Mouse (Mus musculus): ENCODE measurements around the gene Epha2. TPM values are rescaled to one million over a fixed set of nuclear protein-coding genes. Genes with fewer than 3 reads are reported as not detected.

The Epha2 gene
- total and polyA plus RNA-seq, 2 experiments from 2014 or later = 0.39 to 1.4 TPM

GRCm38 (mm10) chr4:141265979-141266637 lies 34.9 kb upstream of the Epha2 start:
- peak; percentile 51 for TF ChIP-seq CTCF (IDR thresholded peaks at IDR 0.05; ENCODE audit: low read depth)
- whole genome bisulfite sequencing = 89% methylated on average over 3 of the region's 3 CpGs
- H3K9ac ChIP-seq = no peak overlapping the region
- H3K4me3 ChIP-seq (ENCODE audit: low read depth, low read length) = no peak overlapping the region
- H3K4me2 ChIP-seq (ENCODE audit: low read depth) = no peak overlapping the region
- DNase-seq (no peak), ATAC-seq (no peak)
- no peak overlapping the region for H3K27ac ChIP-seq (ENCODE audit: low read depth, low read length)
- no peaks in the 10 kb centered on the region for H3K4me1 ChIP-seq (ENCODE audit: insufficient read depth)
- H3K9me3 ChIP-seq (ENCODE audit: low read length) = no peaks in the 10 kb centered on the region
- H3K36me3 ChIP-seq (ENCODE audit: insufficient read depth) = no peaks in the 10 kb centered on the region
- no peaks in the 10 kb centered on the region for H3K27me3 ChIP-seq (ENCODE audit: insufficient read depth, low read length)

DNA sequence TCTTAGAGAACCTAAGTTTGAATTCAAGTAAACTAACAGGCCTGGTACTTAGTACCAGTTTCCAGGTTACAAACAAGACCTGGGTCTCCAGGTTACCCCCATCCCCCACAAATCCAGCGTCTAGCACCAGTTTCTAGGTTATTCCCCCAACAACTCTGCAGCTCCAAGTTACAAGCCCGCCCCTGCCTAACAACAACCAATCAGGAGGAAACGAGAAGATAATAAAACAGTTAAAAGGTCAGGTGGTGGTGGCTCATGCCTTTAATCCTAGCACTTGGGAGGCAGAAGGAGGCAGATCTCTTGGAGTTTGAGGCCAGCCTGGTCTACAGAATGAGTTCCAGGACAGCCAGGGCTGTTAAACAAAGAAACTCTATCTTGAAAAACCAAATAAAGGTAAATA lies 33.8 kb upstream of the Epha2 start:
- Histone ChIP-seq H3K36me3 (ENCODE audit: insufficient read depth) (no peaks in the 10 kb centered on the region), H3K4me2 (ENCODE audit: low read depth) (no peak overlapping the region), H3K27me3 (ENCODE audit: insufficient read depth, low read length) (no peaks in the 10 kb centered on the region), H3K9me3 (ENCODE audit: low read length) (no peaks in the 10 kb centered on the region), H3K27ac (ENCODE audit: low read depth, low read length) (no peak overlapping the region), H3K4me3 (ENCODE audit: low read depth, low read length) (no peak overlapping the region), H3K4me1 (ENCODE audit: insufficient read depth) (no peaks in the 10 kb centered on the region), H3K9ac (no peak overlapping the region)
- DNase-seq = no peak
- no peak for TF ChIP-seq CTCF (IDR thresholded peaks at IDR 0.05; ENCODE audit: low read depth)
- no peak for ATAC-seq
- WGBS = 81% methylated on average over 3 of the region's 3 CpGs

DNA sequence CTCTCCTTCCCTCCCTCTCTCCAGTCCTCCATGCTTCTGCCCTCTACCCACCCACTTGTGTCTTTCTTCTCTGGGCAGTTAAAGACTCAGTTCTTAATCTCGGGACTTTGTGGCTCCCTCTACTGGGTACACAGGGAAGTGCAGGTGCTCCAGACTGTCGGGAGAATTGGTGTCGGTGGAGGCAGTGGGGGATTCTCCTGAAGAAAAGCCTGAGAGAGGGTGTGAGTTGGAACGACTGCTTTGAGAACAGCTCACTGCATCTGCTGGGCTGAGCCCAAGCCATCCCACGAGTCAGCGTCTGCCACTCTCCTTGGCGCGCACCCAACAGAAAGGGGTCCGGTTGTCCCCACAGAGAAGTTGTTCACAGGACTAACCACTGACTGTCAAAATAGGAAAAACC lies 33.2 kb upstream of the Epha2 start:
- ATAC-seq (peak; percentile 56), DNase-seq (peak; percentile 67)
- peak; percentile 75 for TF ChIP-seq CTCF (IDR thresholded peaks at IDR 0.05; ENCODE audit: low read depth)
- 30% methylated on average over 9 of the region's 9 CpGs for WGBS
- Histone ChIP-seq H3K27me3 (ENCODE audit: insufficient read depth, low read length) (no peaks in the 10 kb centered on the region), H3K9me3 (ENCODE audit: low read length) (no peaks in the 10 kb centered on the region), H3K27ac (ENCODE audit: low read depth, low read length) (no peak overlapping the region), H3K36me3 (ENCODE audit: insufficient read depth) (no peaks in the 10 kb centered on the region), H3K4me3 (ENCODE audit: low read depth, low read length) (no peak overlapping the region), H3K4me2 (ENCODE audit: low read depth) (no peak overlapping the region), H3K9ac (no peak overlapping the region), H3K4me1 (ENCODE audit: insufficient read depth) (no peaks in the 10 kb centered on the region)

DNA sequence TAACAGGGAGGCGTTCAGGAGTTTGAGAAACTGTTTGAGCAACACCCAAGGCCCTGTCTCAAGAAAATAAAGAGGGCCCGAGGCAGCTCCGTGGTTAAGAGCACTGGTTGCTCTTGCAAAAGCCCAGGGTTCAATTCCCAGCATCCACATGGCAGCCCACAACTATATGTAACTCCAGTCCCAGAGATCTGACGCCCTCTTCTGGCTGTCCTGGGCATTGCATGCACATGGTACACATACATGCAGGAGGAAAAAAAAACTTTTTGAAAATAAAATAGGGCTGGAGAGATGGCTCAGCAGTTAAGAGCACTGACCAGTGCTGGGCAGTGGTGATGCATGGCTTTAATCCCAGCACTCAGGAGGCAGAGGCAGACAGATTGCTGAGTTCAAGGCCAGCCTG lies 32.7 kb upstream of the Epha2 start:
- Histone ChIP-seq H3K9me3 (ENCODE audit: low read length) (no peaks in the 10 kb centered on the region), H3K4me2 (ENCODE audit: low read depth) (no peak overlapping the region), H3K4me3 (ENCODE audit: low read depth, low read length) (no peak overlapping the region), H3K4me1 (ENCODE audit: insufficient read depth) (no peaks in the 10 kb centered on the region), H3K36me3 (ENCODE audit: insufficient read depth) (no peaks in the 10 kb centered on the region), H3K9ac (no peak overlapping the region), H3K27me3 (ENCODE audit: insufficient read depth, low read length) (no peaks in the 10 kb centered on the region), H3K27ac (ENCODE audit: low read depth, low read length) (no peak overlapping the region)
- DNase-seq (no peak), ATAC-seq (no peak)
- WGBS = 83% methylated on average over 4 of the region's 4 CpGs
- TF ChIP-seq CTCF (IDR thresholded peaks at IDR 0.05; ENCODE audit: low read depth) = peak; percentile 27

DNA sequence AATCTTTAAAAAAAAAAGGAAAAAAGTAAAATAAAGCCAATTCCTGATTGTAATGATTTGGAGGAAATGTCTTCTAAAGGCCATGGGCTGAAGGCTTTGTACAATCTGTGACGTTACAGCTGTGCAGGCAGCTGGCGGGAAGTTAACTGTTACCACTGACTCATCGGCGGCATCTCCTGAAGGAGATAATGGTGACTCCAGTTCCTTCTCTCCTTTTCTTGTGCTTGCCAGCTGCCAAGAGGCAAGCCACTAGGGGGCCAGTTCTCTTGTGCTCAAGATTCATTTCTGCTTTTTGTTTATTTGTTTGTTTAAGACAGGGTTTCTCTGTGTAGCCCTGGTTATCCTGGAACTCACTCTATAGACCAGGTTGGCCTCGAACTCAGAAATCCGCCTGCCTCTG lies 32.0 kb upstream of the Epha2 start:
- no peak for ATAC-seq
- no peak overlapping the region for H3K9ac ChIP-seq
- no peaks in the 10 kb centered on the region for H3K36me3 ChIP-seq (ENCODE audit: insufficient read depth)
- TF ChIP-seq CTCF (IDR thresholded peaks at IDR 0.05; ENCODE audit: low read depth) = peak; percentile 49
- no peak overlapping the region for H3K27ac ChIP-seq (ENCODE audit: low read depth, low read length)
- H3K4me3 ChIP-seq (ENCODE audit: low read depth, low read length) = no peak overlapping the region
- H3K27me3 ChIP-seq (ENCODE audit: insufficient read depth, low read length) = no peaks in the 10 kb centered on the region
- no peaks in the 10 kb centered on the region for H3K9me3 ChIP-seq (ENCODE audit: low read length)
- no peak for DNase-seq
- WGBS = 80% methylated on average over 6 of the region's 6 CpGs
- H3K4me2 ChIP-seq (ENCODE audit: low read depth) = no peak overlapping the region
- no peaks in the 10 kb centered on the region for H3K4me1 ChIP-seq (ENCODE audit: insufficient read depth)

DNA sequence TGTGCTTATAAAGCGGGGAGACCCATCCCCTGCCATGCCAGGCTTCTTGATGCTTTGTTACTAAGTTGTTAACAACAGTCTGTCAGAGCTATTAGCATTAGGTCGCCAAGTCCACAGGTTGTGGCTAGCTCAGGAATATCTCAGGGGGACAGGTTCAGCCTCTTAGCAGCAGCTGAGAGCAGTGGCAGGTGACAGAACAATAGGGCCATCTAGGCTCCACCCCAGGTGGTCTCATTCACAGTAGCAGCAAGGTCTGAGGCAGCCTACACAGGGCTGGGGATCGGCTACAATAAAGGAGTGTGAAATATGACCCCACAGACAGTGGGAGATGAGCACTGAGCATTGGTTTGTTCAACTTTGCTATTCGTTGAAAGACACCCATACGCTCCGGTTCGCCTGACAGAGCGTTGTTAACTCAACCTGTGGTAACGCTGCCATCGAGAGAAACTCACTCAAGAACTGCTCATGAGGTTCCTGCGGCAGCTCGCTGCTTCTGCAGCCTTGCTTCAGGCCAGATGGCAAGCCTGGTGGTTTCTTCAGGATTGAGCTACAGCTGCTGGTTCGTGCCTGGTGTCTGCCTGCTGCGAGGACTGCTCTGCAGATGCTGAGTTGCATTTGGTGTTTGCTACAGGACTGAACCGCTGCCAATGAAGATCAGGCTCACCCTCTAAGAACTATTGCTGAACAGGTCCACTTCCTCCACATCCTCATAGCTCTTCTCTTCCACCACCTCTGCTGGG lies 30.7 kb upstream of the Epha2 start:
- no peak overlapping the region for H3K9ac ChIP-seq
- no peak overlapping the region for H3K4me2 ChIP-seq (ENCODE audit: low read depth)
- no peak overlapping the region for H3K4me3 ChIP-seq (ENCODE audit: low read depth, low read length)
- no peaks in the 10 kb centered on the region for H3K27me3 ChIP-seq (ENCODE audit: insufficient read depth, low read length)
- ATAC-seq = no peak
- WGBS = 59% methylated on average over 15 of the region's 15 CpGs
- no peak overlapping the region for H3K27ac ChIP-seq (ENCODE audit: low read depth, low read length)
- no peaks in the 10 kb centered on the region for H3K9me3 ChIP-seq (ENCODE audit: low read length)
- no peaks in the 10 kb centered on the region for H3K4me1 ChIP-seq (ENCODE audit: insufficient read depth)
- TF ChIP-seq CTCF (IDR thresholded peaks at IDR 0.05; ENCODE audit: low read depth) = no peak
- no peaks in the 10 kb centered on the region for H3K36me3 ChIP-seq (ENCODE audit: insufficient read depth)
- no peak for DNase-seq

GRCm38 (mm10) chr4:141271228-141271627 lies 29.8 kb upstream of the Epha2 start:
- H3K9ac ChIP-seq = no peak overlapping the region
- H3K27ac ChIP-seq (ENCODE audit: low read depth, low read length) = no peak overlapping the region
- no peak for TF ChIP-seq CTCF (IDR thresholded peaks at IDR 0.05; ENCODE audit: low read depth)
- no peaks in the 10 kb centered on the region for H3K4me1 ChIP-seq (ENCODE audit: insufficient read depth)
- DNase-seq (no peak), ATAC-seq (no peak)
- no peaks in the 10 kb centered on the region for H3K36me3 ChIP-seq (ENCODE audit: insufficient read depth)
- WGBS = 86% methylated on average over 7 of the region's 7 CpGs
- H3K4me3 ChIP-seq (ENCODE audit: low read depth, low read length) = no peak overlapping the region
- no peak overlapping the region for H3K4me2 ChIP-seq (ENCODE audit: low read depth)
- no peaks in the 10 kb centered on the region for H3K9me3 ChIP-seq (ENCODE audit: low read length)
- H3K27me3 ChIP-seq (ENCODE audit: insufficient read depth, low read length) = no peaks in the 10 kb centered on the region

Data from forebrain, postnatal 0 days (tissue).